Mouse (Mus musculus) ovary, postnatal 36 days (tissue): ENCODE measurements around the gene Trim9.
A peak's percentile ranks its signal among the peaks of the same experiment; 100 is the strongest.

Experiments used
- DNase-seq: peaks from one replicate; pipeline ENCODE4 v3.0.0; 2022; ENCODE audit warnings: low spot score, mixed read lengths

The Trim9 gene

GRCm38 (mm10) chr12:70251210-70251884 lies 96.1 kb downstream of the Trim9 start:
- no peak for DNase-seq

- no peak for DNase-seq
These were observed 97.7 kb downstream of the Trim9 start for GRCm38 (mm10) chr12:70249616-70250157.

- DNase-seq, result no peak
These were observed 99.5 kb downstream of the Trim9 start for GRCm38 (mm10) chr12:70247683-70248474.

- DNase-seq, result no peak
These were observed 104.9 kb downstream of the Trim9 start for GRCm38 (mm10) chr12:70242550-70242949.

- DNase-seq, result no peak
These were observed 107.7 kb downstream of the Trim9 start for GRCm38 (mm10) chr12:70239741-70240140.

GRCm38 (mm10) chr12:70238604-70239003 lies 108.8 kb downstream of the Trim9 start:
- DNase-seq, result no peak

- DNase-seq, result peak; percentile 57
These were observed 112.4 kb downstream of the Trim9 start for GRCm38 (mm10) chr12:70234938-70235484.

- peak; percentile 34 for DNase-seq
These were observed 113.0 kb downstream of the Trim9 start for GRCm38 (mm10) chr12:70234411-70234810.

GRCm38 (mm10) chr12:70233637-70234315 lies 113.6 kb downstream of the Trim9 start:
- DNase-seq, result no peak

- no peak for DNase-seq
These were observed 115.3 kb downstream of the Trim9 start for GRCm38 (mm10) chr12:70232020-70232544.

GRCm38 (mm10) chr12:70231294-70231693 lies 116.1 kb downstream of the Trim9 start, which contains the start of gene Pygl:
TSS of gene Pygl (minus strand) at chr12:70231488.
- DNase-seq, result no peak

- no peak for DNase-seq
These were observed 119.3 kb downstream of the Trim9 start for GRCm38 (mm10) chr12:70228155-70228554.

GRCm38 (mm10) chr12:70227121-70227932 lies 120.1 kb downstream of the Trim9 start:
- DNase-seq, result peak; percentile 86

GRCm38 (mm10) chr12:70226655-70227054 lies 120.8 kb downstream of the Trim9 start:
- no peak for DNase-seq

- no peak for DNase-seq
These were observed 124.1 kb downstream of the Trim9 start for GRCm38 (mm10) chr12:70223331-70223730.

- DNase-seq, result no peak
These were observed 126.0 kb downstream of the Trim9 start for GRCm38 (mm10) chr12:70221425-70221824.

GRCm38 (mm10) chr12:70218795-70219540 lies 128.4 kb downstream of the Trim9 start:
- no peak for DNase-seq

GRCm38 (mm10) chr12:70216229-70216800 lies 131.1 kb downstream of the Trim9 start:
- DNase-seq, result no peak

- DNase-seq, result no peak
These were observed 133.1 kb downstream of the Trim9 start for GRCm38 (mm10) chr12:70214281-70214680.

GRCm38 (mm10) chr12:70213601-70214000 lies 133.8 kb downstream of the Trim9 start:
- DNase-seq, result no peak
